Mouse (Mus musculus): ENCODE measurements around the gene Hspa1b. TPM values are rescaled to one million over a fixed set of nuclear protein-coding genes. Genes with fewer than 3 reads are reported as not detected.

Hspa1b gene
- polyA plus RNA-seq, 1 experiment from 2014 or later = 0.94 TPM

GRCm38 (mm10) chr17:34928841-34929240, 30.2 kb downstream of the Hspa1b start:
- peaks cover 7% of the 10 kb centered on the region for H3K4me1 ChIP-seq (ENCODE audit: control insufficient read depth, insufficient read depth, low read length)
- H3K4me2 ChIP-seq (ENCODE audit: low read depth, low read length) = no peak overlapping the region
- no peaks in the 10 kb centered on the region for H3K36me3 ChIP-seq (ENCODE audit: control insufficient read depth, insufficient read depth, low read length)
- WGBS = 46% methylated on average over 4 of the region's 4 CpGs
- H3K4me3 ChIP-seq (replicated peaks; ENCODE audit: low read length) = no peak overlapping the region
- ATAC-seq (ENCODE audit: insufficient read depth, low FRiP score) = no peak
- H3K9ac ChIP-seq (ENCODE audit: low read length) = no peak overlapping the region
- H3K9me3 ChIP-seq (replicated peaks; ENCODE audit: control insufficient read depth, low read length) = no peaks in the 10 kb centered on the region
- H3K27me3 ChIP-seq (ENCODE audit: control insufficient read depth, insufficient read depth, low read length) = no peaks in the 10 kb centered on the region
- no peak overlapping the region for H3K27ac ChIP-seq (ENCODE audit: low read length)

- 84% methylated on average over 18 of the region's 18 CpGs for whole genome bisulfite sequencing
Observed at GRCm38 (mm10) chr17:34927306-34928019, 31.6 kb downstream of the Hspa1b start.

GRCm38 (mm10) chr17:34924258-34924657, 34.8 kb downstream of the Hspa1b start:
- H3K4me1 ChIP-seq (ENCODE audit: control insufficient read depth, insufficient read depth, low read length) = no peaks in the 10 kb centered on the region
- no peak for ATAC-seq (ENCODE audit: insufficient read depth, low FRiP score)
- no peak overlapping the region for H3K4me3 ChIP-seq (replicated peaks; ENCODE audit: low read length)
- H3K27ac ChIP-seq (ENCODE audit: low read length) = no peak overlapping the region
- H3K36me3 ChIP-seq (ENCODE audit: control insufficient read depth, insufficient read depth, low read length) = no peaks in the 10 kb centered on the region
- H3K4me2 ChIP-seq (ENCODE audit: low read depth, low read length) = no peak overlapping the region
- H3K27me3 ChIP-seq (ENCODE audit: control insufficient read depth, insufficient read depth, low read length) = no peaks in the 10 kb centered on the region
- WGBS = 69% methylated on average over 5 of the region's 5 CpGs
- H3K9me3 ChIP-seq (replicated peaks; ENCODE audit: control insufficient read depth, low read length) = no peaks in the 10 kb centered on the region
- H3K9ac ChIP-seq (ENCODE audit: low read length) = no peak overlapping the region

More at GRCm38 (mm10) chr17:34927306-34928019, 31.6 kb downstream of the Hspa1b start:
- no peak overlapping the region for H3K4me2 ChIP-seq (ENCODE audit: low read depth, low read length)
- H3K36me3 ChIP-seq (ENCODE audit: control insufficient read depth, insufficient read depth, low read length) = no peaks in the 10 kb centered on the region
- no peaks in the 10 kb centered on the region for H3K27me3 ChIP-seq (ENCODE audit: control insufficient read depth, insufficient read depth, low read length)
- no peak overlapping the region for H3K4me3 ChIP-seq (replicated peaks; ENCODE audit: low read length)
- H3K9me3 ChIP-seq (replicated peaks; ENCODE audit: control insufficient read depth, low read length) = no peaks in the 10 kb centered on the region
- peaks cover 7% of the 10 kb centered on the region for H3K4me1 ChIP-seq (ENCODE audit: control insufficient read depth, insufficient read depth, low read length)
- H3K27ac ChIP-seq (ENCODE audit: low read length) = no peak overlapping the region
- H3K9ac ChIP-seq (ENCODE audit: low read length) = no peak overlapping the region
- no peak for ATAC-seq (ENCODE audit: insufficient read depth, low FRiP score)

- no peak for ATAC-seq (ENCODE audit: insufficient read depth, low FRiP score)
- WGBS = 43% methylated on average over 6 of the region's 6 CpGs
- Histone ChIP-seq H3K9me3 (replicated peaks; ENCODE audit: control insufficient read depth, low read length) (no peaks in the 10 kb centered on the region), H3K9ac (ENCODE audit: low read length) (no peak overlapping the region), H3K27me3 (ENCODE audit: control insufficient read depth, insufficient read depth, low read length) (no peaks in the 10 kb centered on the region), H3K4me1 (ENCODE audit: control insufficient read depth, insufficient read depth, low read length) (no peaks in the 10 kb centered on the region), H3K4me2 (ENCODE audit: low read depth, low read length) (no peak overlapping the region), H3K27ac (ENCODE audit: low read length) (no peak overlapping the region), H3K4me3 (replicated peaks; ENCODE audit: low read length) (no peak overlapping the region), H3K36me3 (ENCODE audit: control insufficient read depth, insufficient read depth, low read length) (no peaks in the 10 kb centered on the region)
Observed at GRCm38 (mm10) chr17:34922939-34923338, 36.1 kb downstream of the Hspa1b start.

- H3K4me1 ChIP-seq (ENCODE audit: control insufficient read depth, insufficient read depth, low read length) = peaks cover 5% of the 10 kb centered on the region
- no peaks in the 10 kb centered on the region for H3K27me3 ChIP-seq (ENCODE audit: control insufficient read depth, insufficient read depth, low read length)
- H3K9ac ChIP-seq (ENCODE audit: low read length) = no peak overlapping the region
- no peaks in the 10 kb centered on the region for H3K9me3 ChIP-seq (replicated peaks; ENCODE audit: control insufficient read depth, low read length)
- H3K4me3 ChIP-seq (replicated peaks; ENCODE audit: low read length) = no peak overlapping the region
- no peak for ATAC-seq (ENCODE audit: insufficient read depth, low FRiP score)
- no peak overlapping the region for H3K4me2 ChIP-seq (ENCODE audit: low read depth, low read length)
- H3K27ac ChIP-seq (ENCODE audit: low read length) = no peak overlapping the region
- peaks cover 15% of the 10 kb centered on the region for H3K36me3 ChIP-seq (ENCODE audit: control insufficient read depth, insufficient read depth, low read length)
- 72% methylated on average over 9 of the region's 9 CpGs for WGBS
Observed at GRCm38 (mm10) chr17:34917188-34917587, 41.9 kb downstream of the Hspa1b start.

- H3K36me3 ChIP-seq (ENCODE audit: control insufficient read depth, insufficient read depth, low read length) = peaks cover 18% of the 10 kb centered on the region
- H3K27me3 ChIP-seq (ENCODE audit: control insufficient read depth, insufficient read depth, low read length) = no peaks in the 10 kb centered on the region
- ATAC-seq (ENCODE audit: insufficient read depth, low FRiP score) = no peak
- no peak overlapping the region for H3K4me2 ChIP-seq (ENCODE audit: low read depth, low read length)
- H3K9me3 ChIP-seq (replicated peaks; ENCODE audit: control insufficient read depth, low read length) = no peaks in the 10 kb centered on the region
- no peak overlapping the region for H3K27ac ChIP-seq (ENCODE audit: low read length)
- H3K4me3 ChIP-seq (replicated peaks; ENCODE audit: low read length) = no peak overlapping the region
- no peak overlapping the region for H3K9ac ChIP-seq (ENCODE audit: low read length)
- 88% methylated on average over 5 of the region's 5 CpGs for whole genome bisulfite sequencing
- peaks cover 5% of the 10 kb centered on the region for H3K4me1 ChIP-seq (ENCODE audit: control insufficient read depth, insufficient read depth, low read length)
Observed at GRCm38 (mm10) chr17:34916316-34916715, 42.7 kb downstream of the Hspa1b start.

- Histone ChIP-seq H3K4me3 (replicated peaks; ENCODE audit: low read length) (peak overlapping the region; percentile 34), H3K27me3 (ENCODE audit: control insufficient read depth, insufficient read depth, low read length) (no peaks in the 10 kb centered on the region), H3K36me3 (ENCODE audit: control insufficient read depth, insufficient read depth, low read length) (peaks cover 24% of the 10 kb centered on the region), H3K9me3 (replicated peaks; ENCODE audit: control insufficient read depth, low read length) (no peaks in the 10 kb centered on the region), H3K27ac (ENCODE audit: low read length) (peak overlapping the region; percentile 79; the same call in 1 of the 2 replicates), H3K4me1 (ENCODE audit: control insufficient read depth, insufficient read depth, low read length) (peaks cover 5% of the 10 kb centered on the region), H3K9ac (ENCODE audit: low read length) (peak overlapping the region; percentile 62), H3K4me2 (ENCODE audit: low read depth, low read length) (peak overlapping the region; percentile 44)
- 17% methylated on average over 11 of the region's 11 CpGs for WGBS
- peak; percentile 72; the same call in 1 of the 2 replicates for ATAC-seq (ENCODE audit: insufficient read depth, low FRiP score)
Observed at GRCm38 (mm10) chr17:34915410-34915831, 43.6 kb downstream of the Hspa1b start.

GRCm38 (mm10) chr17:34913930-34914665, 44.9 kb downstream of the Hspa1b start, which contains the start of gene Slc44a4:
Gene Slc44a4 (plus strand): TSS chr17:34914466.
- H3K4me1 ChIP-seq (ENCODE audit: control insufficient read depth, insufficient read depth, low read length) = peaks cover 5% of the 10 kb centered on the region
- 25% methylated on average over 18 of the region's 18 CpGs for WGBS
- H3K9ac ChIP-seq (ENCODE audit: low read length) = peak within 1 kb of the TSS; percentile 62
- peak within 1 kb of the TSS; percentile 79 for H3K27ac ChIP-seq (ENCODE audit: low read length)
- peak within 1 kb of the TSS; percentile 44 for H3K4me2 ChIP-seq (ENCODE audit: low read depth, low read length)
- peaks cover 33% of the 10 kb centered on the region for H3K36me3 ChIP-seq (ENCODE audit: control insufficient read depth, insufficient read depth, low read length)
- 0 out of 2 replicates have a peak, but pooled peaks have one; percentile 30 for ATAC-seq (ENCODE audit: insufficient read depth, low FRiP score)
- H3K27me3 ChIP-seq (ENCODE audit: control insufficient read depth, insufficient read depth, low read length) = no peaks in the 10 kb centered on the region
- no peaks in the 10 kb centered on the region for H3K9me3 ChIP-seq (replicated peaks; ENCODE audit: control insufficient read depth, low read length)
- H3K4me3 ChIP-seq (replicated peaks; ENCODE audit: low read length) = peak within 1 kb of the TSS; percentile 34

- H3K27ac ChIP-seq (ENCODE audit: low read length) = no peak overlapping the region
Observed at GRCm38 (mm10) chr17:34911945-34912351, 47.1 kb downstream of the Hspa1b start.

More at GRCm38 (mm10) chr17:34911945-34912351, 47.1 kb downstream of the Hspa1b start:
- Histone ChIP-seq H3K27me3 (ENCODE audit: control insufficient read depth, insufficient read depth, low read length) (no peaks in the 10 kb centered on the region), H3K9ac (ENCODE audit: low read length) (no peak overlapping the region), H3K9me3 (replicated peaks; ENCODE audit: control insufficient read depth, low read length) (no peaks in the 10 kb centered on the region), H3K4me1 (ENCODE audit: control insufficient read depth, insufficient read depth, low read length) (peaks cover 5% of the 10 kb centered on the region), H3K4me2 (ENCODE audit: low read depth, low read length) (no peak overlapping the region), H3K36me3 (ENCODE audit: control insufficient read depth, insufficient read depth, low read length) (peaks cover 49% of the 10 kb centered on the region), H3K4me3 (replicated peaks; ENCODE audit: low read length) (no peak overlapping the region)
- peak; percentile 47; the same call in 1 of the 2 replicates for ATAC-seq (ENCODE audit: insufficient read depth, low FRiP score)
- 44% methylated on average over 5 of the region's 5 CpGs for WGBS
